Mouse (Mus musculus) left cerebral cortex, adult 8-10 months (tissue): ENCODE data around the gene Olfr875. TPM values are rescaled to one million over a fixed set of nuclear protein-coding genes. Genes with fewer than 3 reads are reported as not detected.
"Not testable (repeated sequence)": the region's sequence is repeated elsewhere in the genome, so short reads cannot be mapped to it uniquely, and the experiment has no call there.

Experiments used
- DNase-seq, 2 experiments: peaks; one replicate each; pipeline ENCODE4 v3.0.0; 2022; ENCODE audit warnings: low spot score in 2 of 2
- total RNA-seq, 4 experiments: library from RNA; stranded (reverse); gene quantifications; 2 replicates each; pipeline ENCODE4 v1.2.4; 2022

The Olfr875 gene
- not detected for total RNA-seq

GRCm38 (mm10) chr9:37771759-37772158 is at the start of gene Olfr875:
Olfr875 (plus strand) TSS chr9:37771857.
- DNase-seq: no peak

- DNase-seq: no peak
Observed at GRCm38 (mm10) chr9:37734310-37734709, 37.3 kb upstream of the Olfr875 start.

- DNase-seq: no peak
Observed at GRCm38 (mm10) chr9:37744806-37745205, 26.9 kb upstream of the Olfr875 start, which contains the start of gene Olfr874. Olfr874 (plus strand) TSS chr9:37745106.

- peak; percentile 6 to 36 for DNase-seq
Observed at GRCm38 (mm10) chr9:37750319-37751075, 21.2 kb upstream of the Olfr875 start.

- no peak for DNase-seq
Observed at GRCm38 (mm10) chr9:37751467-37751866, 20.2 kb upstream of the Olfr875 start.

- no peak for DNase-seq
Observed at GRCm38 (mm10) chr9:37752006-37752405, 19.7 kb upstream of the Olfr875 start.

- DNase-seq: no peak
Observed at GRCm38 (mm10) chr9:37761728-37762127, 9.9 kb upstream of the Olfr875 start.

- DNase-seq: no peak
Observed at GRCm38 (mm10) chr9:37762541-37762940, 9.1 kb upstream of the Olfr875 start.

GRCm38 (mm10) chr9:37770661-37771060 is 996 bp upstream of the Olfr875 start:
- no peak for DNase-seq

GRCm38 (mm10) chr9:37782766-37783260 is 11.2 kb downstream of the Olfr875 start:
- no peak for DNase-seq

- DNase-seq: not testable (repeated sequence)
Observed at GRCm38 (mm10) chr9:37783394-37784387, 12.0 kb downstream of the Olfr875 start.

- no peak for DNase-seq
Observed at GRCm38 (mm10) chr9:37786411-37786810, 14.8 kb downstream of the Olfr875 start.

GRCm38 (mm10) chr9:37802055-37802454 is 30.4 kb downstream of the Olfr875 start:
- DNase-seq: peak in 1 of 2 experiments; percentile 41

- no peak for DNase-seq
Observed at GRCm38 (mm10) chr9:37802731-37803130, 31.1 kb downstream of the Olfr875 start, which contains the start of gene Olfr876. Olfr876 (plus strand) TSS chr9:37803031.

- DNase-seq: no peak
Observed at GRCm38 (mm10) chr9:37807235-37807634, 35.6 kb downstream of the Olfr875 start.

- DNase-seq: no peak
Observed at GRCm38 (mm10) chr9:37808456-37808855, 36.8 kb downstream of the Olfr875 start.

- DNase-seq: no peak
Observed at GRCm38 (mm10) chr9:37808976-37809375, 37.3 kb downstream of the Olfr875 start.

- peak in 1 of 2 experiments; percentile 52 for DNase-seq
Observed at GRCm38 (mm10) chr9:37814696-37815095, 43.0 kb downstream of the Olfr875 start.
